Mouse (Mus musculus): ENCODE measurements at regions not wholly inside any gene's neighbourhood (a gene's known extent, or its start where the extent isn't known, plus 50 kb on each side); places are given as distances from the start of the nearest gene placed in this dataset.
A peak's percentile ranks its signal among the peaks of the same experiment; 100 is the strongest.

- no peak for DNase-seq (ENCODE audit: low read depth, low spot score)
These were observed 324.5 kb upstream of the Cdh9 start for GRCm38 (mm10) chr15:16404077-16404476.

GRCm38 (mm10) chr15:16406203-16406602 lies 322.4 kb upstream of the Cdh9 start:
- no peak for DNase-seq (ENCODE audit: low read depth, low spot score)

DNA sequence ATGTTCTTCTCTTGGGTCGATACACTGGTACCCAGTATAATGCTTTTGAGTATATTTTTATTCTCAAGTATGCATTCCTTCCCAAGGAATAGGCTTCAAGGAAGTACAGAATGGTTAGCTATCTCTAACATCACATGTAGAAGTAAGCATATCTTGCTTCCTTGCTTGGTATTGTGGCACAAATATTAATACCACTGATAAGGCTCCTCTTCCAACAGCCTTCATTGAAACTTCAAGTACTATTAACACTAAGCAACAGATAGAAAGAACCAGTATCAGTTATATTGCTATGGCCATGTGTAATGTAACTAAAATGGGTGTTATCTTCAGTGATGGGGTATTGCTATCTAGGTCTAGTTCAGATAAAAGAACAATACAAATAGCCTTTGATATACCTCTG lies 316.9 kb upstream of the Cdh9 start:
- no peak for DNase-seq (ENCODE audit: low read depth, low spot score)

DNA sequence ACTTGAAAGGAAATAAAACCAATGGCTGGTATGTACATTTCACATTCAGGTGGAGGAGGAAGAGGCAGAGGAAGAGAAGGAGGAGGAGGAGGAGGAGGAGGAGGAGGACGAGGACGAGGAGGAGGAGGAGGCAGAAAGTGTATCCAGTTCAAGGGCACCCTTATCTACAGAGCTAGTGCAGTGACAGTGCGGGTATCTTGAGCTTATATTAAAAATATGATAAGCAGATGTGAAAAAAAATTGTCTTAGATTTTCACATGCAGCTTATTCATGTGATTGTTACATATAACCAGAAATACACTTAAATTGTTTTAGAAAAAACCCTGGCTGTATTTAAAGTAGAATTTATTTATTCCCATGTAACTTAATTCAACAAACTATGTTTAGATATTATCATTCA lies 310.8 kb upstream of the Cdh9 start:
- no peak for DNase-seq (ENCODE audit: low read depth, low spot score)

DNA sequence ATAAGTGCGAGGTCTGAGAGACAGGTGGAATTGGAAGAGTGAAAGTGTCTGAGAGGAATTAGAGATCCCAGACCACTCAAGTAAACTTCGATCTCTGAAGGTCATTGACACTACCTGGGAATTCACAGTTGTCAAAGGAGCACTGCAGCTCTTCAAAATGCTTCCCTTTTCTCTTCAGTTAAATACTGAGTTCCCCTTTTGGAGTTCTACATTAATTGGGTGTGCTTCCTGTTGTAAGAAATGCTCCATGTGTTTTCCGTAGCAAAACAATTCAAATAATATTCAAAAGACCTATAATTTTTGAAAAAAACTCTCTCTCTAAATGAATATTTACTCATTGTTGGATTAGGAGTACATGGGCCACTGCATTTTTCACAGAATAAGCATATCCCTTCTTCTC lies 305.5 kb upstream of the Cdh9 start:
- DNase-seq (ENCODE audit: low read depth, low spot score): no peak

DNA sequence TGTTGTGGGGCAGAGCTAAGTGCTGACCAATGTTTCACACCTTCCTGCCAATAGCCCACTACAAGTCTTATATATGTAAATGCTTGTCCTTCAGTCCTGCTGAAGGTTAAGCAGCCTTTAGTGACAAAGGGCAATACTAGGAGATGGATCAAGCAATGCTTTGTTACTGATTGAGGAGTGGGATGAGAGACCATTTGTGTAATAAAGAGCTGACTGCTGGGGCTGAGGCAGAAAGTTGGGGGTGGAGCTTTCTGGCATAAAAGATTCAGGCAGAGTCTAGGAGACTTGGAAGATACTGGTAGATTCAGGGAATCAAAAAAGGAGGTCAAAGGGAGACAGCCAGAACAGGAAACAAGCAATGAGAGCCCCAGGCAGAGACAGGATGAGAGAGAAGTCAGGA lies 281.9 kb upstream of the Cdh9 start:
- no peak for DNase-seq (ENCODE audit: low read depth, low spot score)

GRCm38 (mm10) chr15:16491238-16491637 lies 237.3 kb upstream of the Cdh9 start:
- DNase-seq (ENCODE audit: low read depth, low spot score): no peak

DNA sequence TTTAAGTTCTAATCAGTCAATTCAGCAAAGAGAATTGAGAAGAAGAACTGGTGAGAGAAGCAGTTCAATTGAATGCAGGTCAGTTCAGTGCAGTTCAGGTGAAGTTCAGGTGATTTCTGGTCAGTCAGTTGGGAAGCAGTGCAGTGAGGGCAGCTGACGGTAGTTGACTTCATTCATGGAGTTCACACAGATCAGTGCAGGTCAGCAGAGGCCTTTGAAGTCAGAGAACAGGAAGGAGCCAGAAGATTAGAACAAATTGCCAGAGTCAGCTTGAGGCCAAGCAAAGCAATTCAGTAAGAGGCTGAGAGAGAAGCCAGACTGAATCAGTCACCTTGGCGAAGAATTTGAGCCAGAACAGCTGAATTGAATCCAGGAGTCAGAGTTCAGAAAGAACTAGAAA lies 235.7 kb upstream of the Cdh9 start:
- no peak for DNase-seq (ENCODE audit: low read depth, low spot score)

GRCm38 (mm10) chr15:16520556-16520955 lies 208.0 kb upstream of the Cdh9 start:
- peak; percentile 58 for DNase-seq (ENCODE audit: low read depth, low spot score)

GRCm38 (mm10) chr15:16532587-16532986 lies 196.0 kb upstream of the Cdh9 start:
- no peak for DNase-seq (ENCODE audit: low read depth, low spot score)

DNA sequence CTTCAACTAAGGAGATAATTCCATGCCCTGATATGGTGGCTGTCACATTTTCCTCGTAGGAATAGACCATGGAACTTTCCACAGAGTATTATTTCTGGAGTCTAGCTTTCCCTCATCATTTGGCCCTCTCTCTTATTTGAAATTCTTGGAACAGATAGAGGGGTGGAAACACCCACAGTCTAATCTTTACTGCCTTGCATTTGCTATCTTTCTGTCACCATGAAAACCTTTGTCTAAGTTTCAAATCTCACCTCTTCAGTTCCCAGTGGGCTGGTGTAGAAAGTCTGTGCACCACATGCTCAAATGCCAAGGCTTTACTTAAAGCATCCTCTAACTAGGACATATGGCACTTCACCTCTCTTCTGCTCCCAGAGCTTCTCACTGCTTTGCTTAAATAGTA lies 187.3 kb upstream of the Cdh9 start:
- peak; percentile 72 for DNase-seq (ENCODE audit: low read depth, low spot score)

GRCm38 (mm10) chr15:16555173-16555572 lies 173.4 kb upstream of the Cdh9 start:
- DNase-seq (ENCODE audit: low read depth, low spot score): no peak

- DNase-seq (ENCODE audit: low read depth, low spot score): no peak
These were observed 172.2 kb upstream of the Cdh9 start for GRCm38 (mm10) chr15:16556338-16556737.

GRCm38 (mm10) chr15:16566155-16566732 lies 162.3 kb upstream of the Cdh9 start:
- no peak for DNase-seq (ENCODE audit: low read depth, low spot score)

- no peak for DNase-seq (ENCODE audit: low read depth, low spot score)
These were observed 161.8 kb upstream of the Cdh9 start for GRCm38 (mm10) chr15:16566799-16567198.

GRCm38 (mm10) chr15:16616812-16617211 lies 111.7 kb upstream of the Cdh9 start:
- no peak for DNase-seq (ENCODE audit: low read depth, low spot score)

DNA sequence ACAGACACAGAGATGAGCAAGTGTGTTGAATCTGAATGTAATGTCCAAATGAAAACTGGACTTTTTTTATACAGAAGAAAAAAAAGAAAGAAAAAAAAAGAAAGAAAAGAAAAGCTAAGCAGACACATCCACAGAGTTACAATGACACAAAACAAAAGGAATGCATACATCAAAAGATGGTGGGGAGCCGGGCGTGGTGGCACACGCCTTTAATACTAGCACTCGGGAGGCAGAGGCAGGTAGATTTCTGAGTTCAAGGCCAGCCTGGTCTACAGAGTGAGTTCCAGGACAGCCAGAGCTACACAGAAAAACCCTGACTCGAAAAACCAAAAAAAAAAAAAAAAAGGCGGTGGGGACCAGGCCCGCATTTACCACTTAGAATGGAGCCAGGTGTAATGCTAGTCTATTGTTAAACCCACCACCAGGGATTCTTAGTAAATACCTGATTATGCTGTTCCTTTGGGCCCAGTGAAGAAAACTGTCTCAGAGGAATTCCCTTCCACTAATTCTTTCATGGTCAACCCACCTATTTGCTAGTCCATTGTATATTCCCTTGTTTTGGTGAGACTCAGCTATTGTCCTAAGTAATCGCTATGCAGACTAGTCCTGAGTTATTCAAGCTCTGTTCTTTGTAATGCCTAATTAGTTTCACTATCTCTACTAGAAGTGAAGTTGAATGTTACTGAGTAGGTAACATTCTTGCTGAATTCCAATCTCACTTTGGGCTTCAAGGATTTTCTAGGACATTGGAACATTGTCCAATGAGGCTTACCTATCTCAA lies 99.0 kb upstream of the Cdh9 start:
- no peak for DNase-seq (ENCODE audit: low read depth, low spot score)

DNA sequence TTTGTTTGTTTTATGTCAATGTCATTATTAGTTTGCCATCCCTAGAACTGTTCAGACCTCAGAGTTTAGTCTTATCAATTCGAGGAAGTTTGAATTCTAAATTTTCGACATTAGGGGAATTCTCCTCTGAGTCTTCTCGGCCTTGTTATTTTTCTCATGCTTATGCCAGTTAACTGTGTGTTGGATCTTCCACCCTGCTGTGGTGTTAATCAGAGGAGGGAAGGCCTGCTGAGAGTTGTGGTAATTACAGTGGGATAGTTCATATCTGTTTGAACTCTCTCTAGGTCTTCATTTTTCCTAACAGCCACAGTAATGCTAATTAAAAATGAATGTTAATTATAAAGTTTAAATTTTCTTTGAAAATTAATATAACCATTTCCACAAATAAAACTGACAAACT lies 88.9 kb upstream of the Cdh9 start:
- DNase-seq (ENCODE audit: low read depth, low spot score): no peak

DNA sequence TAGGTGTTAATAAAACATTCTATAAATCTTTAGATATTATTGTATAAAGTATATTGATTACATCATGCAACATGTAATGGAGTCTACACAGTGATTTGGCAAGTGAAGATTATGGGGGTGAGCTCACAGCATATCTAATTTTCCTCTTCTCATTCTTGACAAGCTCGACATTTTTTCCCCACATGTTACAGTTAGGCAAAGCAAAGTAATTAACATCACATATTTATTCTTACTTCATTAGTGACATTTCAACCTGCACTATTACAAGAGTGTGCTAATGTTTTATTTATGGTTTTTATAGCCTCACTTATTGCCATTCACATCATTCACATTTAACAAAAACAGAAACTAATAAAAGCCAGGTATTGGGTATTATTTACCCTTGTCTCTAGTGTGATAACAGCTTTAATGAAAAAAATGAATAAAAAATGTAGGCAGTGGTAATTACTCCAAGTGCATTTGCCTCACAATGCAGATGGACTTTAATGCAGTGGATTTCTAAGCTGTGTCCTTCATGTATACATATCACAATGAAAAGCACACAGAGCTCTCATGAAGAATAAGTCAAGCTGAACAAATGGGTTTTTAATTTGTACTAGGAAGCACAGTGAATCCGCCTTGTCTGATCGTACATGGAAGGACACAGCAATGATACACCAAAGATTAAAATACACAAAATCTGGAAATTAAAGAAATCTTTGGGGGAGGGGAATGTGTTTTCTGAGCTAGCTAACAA lies 75.5 kb upstream of the Cdh9 start:
- no peak for DNase-seq (ENCODE audit: low read depth, low spot score)

DNA sequence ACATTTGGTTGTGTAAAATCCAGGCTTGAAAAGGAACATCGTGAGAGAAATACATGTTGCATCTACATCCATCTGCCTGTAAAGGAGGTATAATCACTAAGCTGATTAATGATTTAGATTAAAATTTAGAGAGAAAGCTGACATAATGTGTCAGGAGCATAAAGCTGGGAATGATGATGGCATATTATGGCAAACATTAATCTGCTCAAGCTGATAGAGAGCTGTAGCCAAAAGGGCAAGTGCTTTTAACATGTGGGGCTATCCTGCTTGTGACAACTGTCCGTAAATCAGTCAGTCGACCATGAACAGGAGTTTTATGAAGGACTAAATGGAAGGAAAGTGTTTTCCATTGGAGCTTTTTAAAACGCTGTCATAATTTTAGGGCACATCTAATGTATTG lies 74.9 kb upstream of the Cdh9 start:
- DNase-seq (ENCODE audit: low read depth, low spot score): no peak

DNA sequence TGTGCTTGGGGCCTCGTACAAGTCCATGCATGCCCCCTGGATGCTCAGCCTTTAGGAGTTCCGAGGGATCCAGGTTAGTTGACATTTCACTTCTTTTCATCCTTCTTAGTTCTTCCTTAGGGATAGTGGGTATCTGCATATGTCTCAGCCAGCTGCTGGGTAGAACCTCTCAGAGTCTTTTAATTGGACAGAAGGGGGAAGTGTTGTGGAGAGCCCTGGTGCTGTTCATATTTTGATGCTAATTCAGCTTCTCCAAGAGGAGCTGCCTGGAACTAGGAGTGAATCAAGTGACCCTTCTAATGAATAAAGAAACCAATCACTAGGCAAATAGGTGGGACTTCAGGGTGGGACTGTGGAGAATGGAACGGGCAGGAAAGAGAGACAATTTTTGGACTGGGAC lies 67.3 kb upstream of the Cdh9 start:
- DNase-seq (ENCODE audit: low read depth, low spot score): no peak

All from telencephalon, adult 2 months (tissue).